Mouse (Mus musculus): ENCODE results near the gene Cer1. TPM values are rescaled to one million over a fixed set of nuclear protein-coding genes. Genes with fewer than 3 reads are reported as not detected.
A peak's percentile ranks its signal among the peaks of the same experiment; 100 is the strongest.

Gene Cer1
- polyA plus RNA-seq, 1 experiment = not detected

GRCm38 (mm10) chr4:82853809-82854208, 31.1 kb downstream of the Cer1 start:
- Histone ChIP-seq H3ac (ENCODE audit: control insufficient read depth, insufficient read length) (no peak overlapping the region), H3K36me3 (ENCODE audit: control insufficient read depth, insufficient read depth) (no peaks in the 10 kb centered on the region), H3K79me2 (ENCODE audit: control insufficient read depth, insufficient read depth) (peaks cover 35% of the 10 kb centered on the region), H3K27me3 (ENCODE audit: control insufficient read depth, insufficient read depth, insufficient read length) (no peaks in the 10 kb centered on the region), H3K4me3 (no peak overlapping the region), H3K4me2 (ENCODE audit: low read depth) (no peak overlapping the region)
- TF ChIP-seq REST (IDR thresholded peaks at IDR 0.05; ENCODE audit: insufficient read depth, insufficient read length) (no peak), MAX (IDR thresholded peaks at IDR 0.05; ENCODE audit: low read depth) (no peak), TCF12 (IDR thresholded peaks at IDR 0.05; ENCODE audit: insufficient read depth, poor library complexity, severe bottlenecking) (no peak), MYOG (IDR thresholded peaks at IDR 0.05; ENCODE audit: control insufficient read depth in 1 of 3, insufficient read depth in 1 of 3, insufficient read length in 2 of 3, low read depth in 2 of 3) (no peak), MYOD1 (IDR thresholded peaks at IDR 0.05; ENCODE audit: control insufficient read depth in 1 of 3, insufficient read length in 2 of 3, low read depth in 2 of 3) (no peak), CEBPB (IDR thresholded peaks at IDR 0.05; ENCODE audit: insufficient read depth, poor library complexity, severe bottlenecking) (no peak), E2F4 (IDR thresholded peaks at IDR 0.05; ENCODE audit: insufficient read depth) (no peak), USF1 (IDR thresholded peaks at IDR 0.05; ENCODE audit: low read depth) (no peak), POLR2AphosphoS2 (IDR thresholded peaks at IDR 0.05; ENCODE audit: insufficient read length, low read depth) (no peak), POLR2A (IDR thresholded peaks at IDR 0.05; ENCODE audit: insufficient read length, low read depth) (no peak), TCF3 (IDR thresholded peaks at IDR 0.05; ENCODE audit: insufficient read length, low read depth) (no peak), SRF (IDR thresholded peaks at IDR 0.05; ENCODE audit: control insufficient read depth, insufficient read length, low read depth) (no peak)

GRCm38 (mm10) chr4:82848552-82849234, 36.3 kb downstream of the Cer1 start:
- H3K36me3 ChIP-seq (ENCODE audit: control insufficient read depth, insufficient read depth) = peaks cover 4% of the 10 kb centered on the region
- no peak overlapping the region for H3ac ChIP-seq (ENCODE audit: control insufficient read depth, insufficient read length)
- TF ChIP-seq CEBPB (IDR thresholded peaks at IDR 0.05; ENCODE audit: insufficient read depth, poor library complexity, severe bottlenecking) = no peak
- TF ChIP-seq MYOD1 (IDR thresholded peaks at IDR 0.05; ENCODE audit: control insufficient read depth in 1 of 3, insufficient read length in 2 of 3, low read depth in 2 of 3) = peak in 1 of 3 experiments; percentile 28
- H3K79me2 ChIP-seq (ENCODE audit: control insufficient read depth, insufficient read depth) = no peaks in the 10 kb centered on the region
- H3K27me3 ChIP-seq (ENCODE audit: control insufficient read depth, insufficient read depth, insufficient read length) = no peaks in the 10 kb centered on the region
- H3K4me3 ChIP-seq = no peak overlapping the region
- H3K4me2 ChIP-seq (ENCODE audit: low read depth) = peak overlapping the region; percentile 63

- H3K36me3 ChIP-seq (ENCODE audit: control insufficient read depth, insufficient read depth) = peaks cover 16% of the 10 kb centered on the region
- TF ChIP-seq POLR2AphosphoS2 (IDR thresholded peaks at IDR 0.05; ENCODE audit: insufficient read length, low read depth) (no peak), USF1 (IDR thresholded peaks at IDR 0.05; ENCODE audit: low read depth) (no peak), CEBPB (IDR thresholded peaks at IDR 0.05; ENCODE audit: insufficient read depth, poor library complexity, severe bottlenecking) (no peak), POLR2A (IDR thresholded peaks at IDR 0.05; ENCODE audit: insufficient read length, low read depth) (no peak), SRF (IDR thresholded peaks at IDR 0.05; ENCODE audit: control insufficient read depth, insufficient read length, low read depth) (no peak), E2F4 (IDR thresholded peaks at IDR 0.05; ENCODE audit: insufficient read depth) (no peak), MYOG (IDR thresholded peaks at IDR 0.05; ENCODE audit: control insufficient read depth in 1 of 3, insufficient read depth in 1 of 3, insufficient read length in 2 of 3, low read depth in 2 of 3) (no peak), REST (IDR thresholded peaks at IDR 0.05; ENCODE audit: insufficient read depth, insufficient read length) (no peak), MAX (IDR thresholded peaks at IDR 0.05; ENCODE audit: low read depth) (no peak), MYOD1 (IDR thresholded peaks at IDR 0.05; ENCODE audit: control insufficient read depth in 1 of 3, insufficient read length in 2 of 3, low read depth in 2 of 3) (no peak), TCF3 (IDR thresholded peaks at IDR 0.05; ENCODE audit: insufficient read length, low read depth) (no peak)
Measured at GRCm38 (mm10) chr4:82837526-82838240, 47.3 kb downstream of the Cer1 start.

More at GRCm38 (mm10) chr4:82837526-82838240, 47.3 kb downstream of the Cer1 start:
- Histone ChIP-seq H3ac (ENCODE audit: control insufficient read depth, insufficient read length) (no peak overlapping the region), H3K79me2 (ENCODE audit: control insufficient read depth, insufficient read depth) (no peaks in the 10 kb centered on the region), H3K4me2 (ENCODE audit: low read depth) (no peak overlapping the region), H3K4me3 (no peak overlapping the region), H3K27me3 (ENCODE audit: control insufficient read depth, insufficient read depth, insufficient read length) (no peaks in the 10 kb centered on the region)

Other genes with a start within 250 kb of the Cer1 start
- 7.7 TPM for gene Nfib, start 179.4 kb downstream of the Cer1 start, polyA plus RNA-seq (2012; fragmentation: generic; extraction: Trizol)
- gene Zdhhc21, start 25.2 kb downstream of the Cer1 start, polyA plus RNA-seq (2012; fragmentation: generic; extraction: Trizol) = 3.1 TPM
- 0.01 TPM for gene Frem1, start 167.2 kb upstream of the Cer1 start, polyA plus RNA-seq (2012; fragmentation: generic; extraction: Trizol)